Mouse (Mus musculus) kidney, embryonic 15.5 days (tissue): ENCODE measurements around the gene Mri1. TPM values are rescaled to one million over a fixed set of nuclear protein-coding genes. Genes with fewer than 3 reads are reported as not detected.

Experiments used
- ATAC-seq: fragments of 200-750 bp; cut with Nextera tagmentation; replicated peaks from 2 replicates; pipeline ENCODE4 v1.8.0; 2017; ENCODE audit warnings: moderate TSS enrichment; ENCODE audit not compliant: low FRiP score
- H3K27ac ChIP-seq: fragments of 300-500 bp; sonication (generic); 2 replicates; pipeline ENCODE4 v1.5.1; 2015; ENCODE audit warnings: mild to moderate bottlenecking, inconsistent platforms
- H3K27me3 ChIP-seq: fragments of 300-500 bp; sonication (generic); 2 replicates; pipeline ENCODE4 v1.6.1; 2015; ENCODE audit warnings: inconsistent platforms
- H3K36me3 ChIP-seq: fragments of 300-500 bp; sonication (generic); 2 replicates; pipeline ENCODE4 v1.6.1; 2015; ENCODE audit warnings: inconsistent platforms
- H3K4me1 ChIP-seq: fragments of 300-500 bp; sonication (generic); 2 replicates; pipeline ENCODE4 v1.6.1; 2015; ENCODE audit warnings: inconsistent platforms
- H3K4me2 ChIP-seq: fragments of 300-500 bp; sonication (generic); 2 replicates; pipeline ENCODE4 v1.6.1; 2015; ENCODE audit warnings: moderate library complexity, mild to moderate bottlenecking, inconsistent platforms
- H3K4me3 ChIP-seq: fragments of 300-500 bp; sonication (generic); replicated peaks from 2 replicates; pipeline ENCODE4 v1.5.1; 2015; ENCODE audit warnings: mild to moderate bottlenecking, inconsistent platforms
- H3K9ac ChIP-seq: fragments of 300-500 bp; sonication (generic); 2 replicates; pipeline ENCODE4 v1.6.1; 2015; ENCODE audit warnings: mild to moderate bottlenecking, inconsistent platforms
- H3K9me3 ChIP-seq: fragments of 300-500 bp; sonication (generic); replicated peaks from 2 replicates; pipeline ENCODE4 v1.6.1; 2016; ENCODE audit warnings: inconsistent platforms
- WGBS: fragments of 180-500 bp; shearing (Covaris S2); methylation state at CpG from one replicate; pipeline ENCODE4 v1.1.7; 2015; ENCODE audit warnings: mixed read lengths; 5-methylcytosine and 5-hydroxymethylcytosine counted together
- polyA plus RNA-seq: library from polyadenylated mRNA; unstranded; fragments of >200 nt; fragmentation: Nextera tagmentation; extraction: Ambion mirVana; gene quantifications from 2 replicates; pipeline ENCODE4 v1.2.1, GENCODE M21; 2015

Mri1 gene
- polyA plus RNA-seq, 1 experiment from 2014 or later: 77.8 TPM

DNA sequence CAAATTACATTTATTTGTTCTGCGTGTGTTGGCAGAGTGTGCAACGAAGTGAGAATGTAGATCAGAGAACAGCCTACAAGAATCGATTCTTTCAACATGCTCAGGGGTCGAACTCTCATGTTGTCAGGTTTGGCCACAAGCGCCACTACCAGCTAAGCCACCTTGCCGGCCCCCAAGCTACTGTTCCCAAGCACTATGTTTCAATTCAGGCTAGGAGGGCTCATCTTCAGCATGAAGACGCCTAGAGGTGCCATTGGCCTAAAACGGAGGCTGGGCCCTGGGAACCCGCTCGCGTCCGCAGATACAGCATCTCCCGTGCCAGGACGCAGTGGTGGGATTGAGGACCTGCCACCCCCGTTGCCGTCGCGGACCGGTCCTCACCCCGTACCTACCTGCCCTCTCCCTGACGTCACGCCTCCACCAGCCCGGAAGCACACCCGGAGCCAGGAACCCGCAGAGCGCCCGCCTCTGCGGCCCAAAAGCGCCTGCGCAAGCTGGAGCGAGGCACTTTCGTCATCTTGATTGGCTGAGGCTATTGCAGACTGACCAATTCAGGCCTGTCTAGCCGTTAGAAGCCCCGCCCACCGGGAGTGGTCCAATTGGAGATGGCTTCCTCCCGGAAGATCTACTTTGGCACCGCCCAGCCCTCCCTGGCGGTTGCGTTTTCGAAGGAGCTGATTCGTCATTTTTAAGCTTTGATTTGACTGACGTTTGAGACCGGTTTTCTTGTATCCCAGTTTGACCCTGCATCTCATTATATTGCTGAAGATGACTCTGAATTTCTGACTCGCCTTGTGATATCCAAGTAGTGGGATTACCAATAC, 13.0 kb upstream of the Mri1 start, which contains the start of gene Ccdc130:
Gene Ccdc130, minus strand, starts transcription at position 431 of the 824 bp plus-strand sequence.
- peak; percentile 100 for ATAC-seq
- under 1% methylated on average over 44 of the region's 44 CpGs for WGBS
- H3K27me3 ChIP-seq: no peaks in the 10 kb centered on the region; the same call in 1 of the 2 replicates
- H3K4me1 ChIP-seq: peaks cover 9% of the 10 kb centered on the region
- peak within 1 kb of the TSS; percentile 65 for H3K4me2 ChIP-seq
- H3K27ac ChIP-seq: peak within 1 kb of the TSS; percentile 63; the same call in 1 of the 2 replicates
- no peaks in the 10 kb centered on the region for H3K9me3 ChIP-seq
- peak within 1 kb of the TSS; percentile 81 for H3K4me3 ChIP-seq
- peak within 1 kb of the TSS; percentile 81 for H3K9ac ChIP-seq
- peaks cover 26% of the 10 kb centered on the region for H3K36me3 ChIP-seq

DNA sequence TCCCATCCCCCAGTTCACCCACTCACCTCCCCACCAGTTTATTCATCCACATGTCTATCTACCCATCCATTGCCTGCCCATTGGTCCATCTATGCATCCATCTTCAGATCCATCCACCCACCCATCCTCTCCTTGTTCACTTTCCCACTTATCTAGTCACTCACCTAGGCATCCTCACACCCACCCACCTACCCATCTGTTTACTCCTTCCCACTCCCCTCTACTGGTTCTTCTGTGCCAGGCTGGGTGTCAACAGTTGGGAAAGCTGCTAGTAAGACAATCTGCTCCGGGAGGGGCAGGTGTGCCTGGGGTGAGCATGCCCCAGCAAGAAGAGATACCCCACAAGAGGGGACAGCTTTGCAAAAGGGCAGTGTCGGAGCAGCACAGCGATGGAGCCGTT, 4.0 kb upstream of the Mri1 start:
- 86% methylated on average over 4 of the region's 4 CpGs for WGBS
- H3K27me3 ChIP-seq: no peaks in the 10 kb centered on the region
- ATAC-seq: no peak
- no peak overlapping the region for H3K4me3 ChIP-seq
- H3K36me3 ChIP-seq: peaks cover 84% of the 10 kb centered on the region
- H3K9me3 ChIP-seq: no peaks in the 10 kb centered on the region
- no peak overlapping the region for H3K9ac ChIP-seq
- no peak overlapping the region for H3K4me2 ChIP-seq
- H3K4me1 ChIP-seq: peaks cover 13% of the 10 kb centered on the region
- H3K27ac ChIP-seq: no peak overlapping the region

DNA sequence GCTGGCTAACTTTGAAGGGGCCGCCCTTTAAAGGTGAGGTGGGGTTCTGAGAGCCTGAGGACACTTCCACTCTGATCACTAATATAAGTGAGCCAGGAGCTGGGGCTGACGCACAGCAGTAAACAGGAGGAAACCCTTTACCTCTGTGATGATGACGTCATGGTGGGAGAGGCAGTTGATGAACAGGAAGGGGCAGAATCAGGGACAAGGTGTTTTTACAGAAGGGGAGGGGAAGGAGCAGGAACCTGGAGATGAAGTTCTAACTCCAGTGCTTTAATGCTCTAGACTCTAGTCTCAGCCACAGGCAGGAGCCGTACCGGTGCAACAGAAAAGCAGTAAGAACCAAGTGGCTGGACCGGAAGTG, 686 bp downstream of the Mri1 start:
- ATAC-seq: peak; percentile 19; the same call in 1 of the 2 replicates
- Histone ChIP-seq H3K4me3 (peak overlapping the region; percentile 88), H3K27me3 (no peaks in the 10 kb centered on the region), H3K9me3 (no peaks in the 10 kb centered on the region), H3K9ac (peak overlapping the region; percentile 87), H3K27ac (peak overlapping the region; percentile 94), H3K4me2 (peak overlapping the region; percentile 96), H3K4me1 (peaks cover 24% of the 10 kb centered on the region), H3K36me3 (peaks cover 77% of the 10 kb centered on the region)
- 12% methylated on average over 6 of the region's 6 CpGs for WGBS

DNA sequence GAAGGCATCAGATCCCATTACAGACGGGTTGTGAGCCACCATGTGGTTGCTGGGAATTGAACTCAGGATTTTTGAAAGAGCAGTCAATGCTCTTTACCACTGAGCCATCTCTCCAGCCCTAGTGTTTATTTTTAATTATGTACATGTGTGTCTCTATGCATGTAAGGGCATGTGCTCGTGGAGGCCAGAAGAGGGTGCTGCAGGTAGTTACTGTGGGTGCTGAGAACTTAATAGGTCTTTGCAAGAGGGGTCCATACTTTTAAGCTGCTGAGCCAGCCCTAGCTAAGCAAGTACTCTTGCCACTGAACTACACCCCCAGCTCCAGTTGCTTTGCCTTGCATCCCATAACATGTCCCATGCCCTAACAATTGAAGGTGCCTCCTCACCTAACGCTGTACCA, 1.3 kb downstream of the Mri1 start:
- H3K27me3 ChIP-seq: no peaks in the 10 kb centered on the region
- H3K4me1 ChIP-seq: peaks cover 24% of the 10 kb centered on the region
- H3K27ac ChIP-seq: peak overlapping the region; percentile 94; the same call in 1 of the 2 replicates
- H3K36me3 ChIP-seq: peaks cover 77% of the 10 kb centered on the region
- no peaks in the 10 kb centered on the region for H3K9me3 ChIP-seq
- 86% methylated on average over 3 of the region's 3 CpGs for WGBS
- no peak overlapping the region for H3K9ac ChIP-seq
- ATAC-seq: no peak
- H3K4me3 ChIP-seq: peak overlapping the region; percentile 88
- peak overlapping the region; percentile 96 for H3K4me2 ChIP-seq

DNA sequence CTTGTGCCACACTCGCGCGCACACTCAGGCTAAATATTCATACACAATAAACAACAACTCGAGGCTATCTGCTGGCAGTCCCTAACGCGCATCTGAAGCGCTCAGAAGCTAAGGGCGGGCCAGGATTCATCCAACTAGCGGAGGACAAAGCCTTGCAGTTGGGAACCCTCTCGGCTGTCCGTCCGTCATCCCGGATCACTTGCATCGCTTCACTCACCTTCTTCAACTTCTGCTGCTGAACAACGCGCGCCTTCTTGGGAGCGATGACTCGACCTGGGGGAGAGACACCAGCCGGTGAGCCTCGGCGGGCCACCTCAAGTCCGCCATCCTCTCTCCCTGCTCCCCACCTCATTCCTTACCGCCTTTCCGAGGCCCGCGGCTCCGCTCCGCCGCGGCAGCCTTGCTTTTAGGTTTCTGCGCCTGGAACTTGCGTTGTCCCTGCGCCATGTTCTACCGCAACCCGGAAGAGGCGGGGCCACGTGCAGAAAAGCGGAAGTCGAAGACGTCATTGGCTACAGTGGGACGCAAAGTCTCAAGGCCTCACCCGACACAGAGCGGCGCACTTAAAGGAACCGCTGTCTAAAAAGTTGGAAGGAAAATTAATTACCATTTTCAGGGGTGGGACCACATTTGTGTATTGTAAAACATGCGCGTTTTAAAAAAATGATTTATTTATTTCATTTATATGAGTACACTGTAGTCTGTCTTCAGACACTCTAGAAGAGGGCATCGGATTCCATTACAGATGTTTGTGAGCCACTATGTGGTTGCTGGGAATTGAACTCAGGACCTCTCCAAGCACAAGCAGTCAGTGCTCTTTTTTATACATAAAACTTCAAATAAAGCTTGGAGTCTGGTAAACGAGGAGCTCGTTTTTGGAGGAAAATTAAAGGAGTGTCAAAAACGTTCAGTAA, 7.6 kb downstream of the Mri1 start, which contains the start of gene D8Ertd738e:
Gene D8Ertd738e, minus strand, starts transcription at position 463 of the 914 bp plus-strand sequence.
- peaks cover 79% of the 10 kb centered on the region for H3K36me3 ChIP-seq
- H3K4me2 ChIP-seq: peak within 1 kb of the TSS; percentile 77
- H3K9me3 ChIP-seq: no peaks in the 10 kb centered on the region
- peak within 1 kb of the TSS; percentile 82 for H3K4me3 ChIP-seq
- peak within 1 kb of the TSS; percentile 85 for H3K9ac ChIP-seq
- H3K27me3 ChIP-seq: no peaks in the 10 kb centered on the region
- 4% methylated on average over 52 of the region's 52 CpGs for WGBS
- peaks cover 9% of the 10 kb centered on the region for H3K4me1 ChIP-seq
- peak within 1 kb of the TSS; percentile 80 for H3K27ac ChIP-seq
- peak; percentile 93 for ATAC-seq

DNA sequence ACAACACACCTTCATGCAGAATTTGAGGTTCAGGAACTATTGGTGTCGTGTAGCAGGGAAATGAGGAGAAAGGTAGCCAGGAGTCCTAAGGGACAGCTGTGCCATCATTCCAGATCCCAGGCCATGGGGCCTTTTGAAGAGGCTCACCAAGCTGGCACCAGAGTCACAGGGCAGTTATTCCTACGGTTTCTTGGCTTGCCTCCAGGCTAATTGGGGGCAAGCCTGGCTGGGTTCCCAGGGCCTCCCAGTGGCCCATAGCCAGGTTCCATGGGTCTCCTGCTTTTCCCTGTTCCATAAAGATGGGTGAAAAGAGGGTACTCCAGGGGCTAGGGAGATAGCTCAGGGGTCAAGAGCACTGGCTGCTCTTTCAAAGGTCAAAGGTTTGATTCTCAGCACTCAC, 15.3 kb downstream of the Mri1 start:
- no peak for ATAC-seq
- no peak overlapping the region for H3K9ac ChIP-seq
- no peaks in the 10 kb centered on the region for H3K27me3 ChIP-seq
- no peaks in the 10 kb centered on the region for H3K9me3 ChIP-seq
- H3K27ac ChIP-seq: no peak overlapping the region
- H3K36me3 ChIP-seq: peaks cover 33% of the 10 kb centered on the region
- 56% methylated on average over 2 of the region's 2 CpGs for WGBS
- H3K4me1 ChIP-seq: peaks cover 8% of the 10 kb centered on the region
- H3K4me3 ChIP-seq: no peak overlapping the region
- H3K4me2 ChIP-seq: no peak overlapping the region

DNA sequence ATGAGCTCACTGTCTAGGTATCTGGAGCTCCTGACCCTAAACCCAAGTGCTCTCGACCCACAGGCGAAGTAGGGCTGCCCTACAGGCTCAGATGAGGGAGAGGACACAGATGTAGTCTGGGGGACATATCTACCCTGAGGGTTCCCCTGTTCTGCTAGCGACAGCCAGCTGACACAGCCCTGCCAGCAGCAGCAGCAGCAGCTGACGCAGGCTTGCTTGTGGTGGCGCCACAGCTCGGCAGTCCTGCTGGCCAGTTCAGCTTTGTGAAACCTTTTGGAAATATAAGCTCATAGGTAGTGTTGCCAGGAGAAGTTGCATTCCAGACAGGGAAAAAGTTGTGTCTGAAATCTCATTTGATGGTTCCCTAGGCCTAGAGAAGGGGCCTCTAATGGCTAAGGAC, 16.0 kb downstream of the Mri1 start:
- H3K27me3 ChIP-seq: no peaks in the 10 kb centered on the region
- no peak overlapping the region for H3K4me2 ChIP-seq
- H3K27ac ChIP-seq: no peak overlapping the region
- 63% methylated on average over 6 of the region's 6 CpGs for WGBS
- H3K9ac ChIP-seq: no peak overlapping the region
- no peak overlapping the region for H3K4me3 ChIP-seq
- H3K36me3 ChIP-seq: peaks cover 26% of the 10 kb centered on the region
- no peaks in the 10 kb centered on the region for H3K9me3 ChIP-seq
- ATAC-seq: no peak
- H3K4me1 ChIP-seq: peaks cover 10% of the 10 kb centered on the region

DNA sequence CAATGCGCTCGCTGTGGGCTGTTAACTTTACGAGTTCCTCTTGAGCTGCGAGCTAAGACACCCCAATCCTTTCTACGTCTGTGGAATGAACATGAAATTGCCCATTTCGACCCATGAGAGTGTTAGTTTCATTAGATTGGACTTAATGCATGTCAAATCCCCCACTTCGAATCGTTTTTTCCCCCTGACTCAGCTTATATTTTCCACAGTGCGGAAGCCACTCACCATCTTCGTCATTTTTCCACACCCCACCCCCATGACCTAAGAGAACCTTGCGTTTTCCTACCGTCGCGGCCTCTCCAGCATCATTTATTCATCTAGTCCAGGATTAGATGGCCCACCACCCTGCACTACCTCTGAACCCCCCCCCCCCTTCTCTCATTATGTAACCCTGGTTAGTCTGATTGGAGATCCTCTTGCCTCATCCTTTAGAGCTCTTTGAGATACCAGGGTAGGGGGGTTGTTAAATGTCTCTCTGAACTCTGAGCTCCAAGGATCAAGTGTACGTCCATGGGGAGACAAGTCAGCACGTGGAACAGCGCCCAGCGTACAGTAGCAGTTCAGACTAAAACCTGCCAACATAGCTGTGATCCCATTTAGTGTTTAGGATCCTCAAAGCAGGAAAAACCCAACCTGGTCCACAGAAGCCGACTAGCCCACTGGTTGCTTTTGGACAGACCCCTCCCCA, 19.4 kb downstream of the Mri1 start:
- ATAC-seq: no peak
- H3K27ac ChIP-seq: peak overlapping the region; percentile 90
- WGBS: 15% methylated on average over 19 of the region's 19 CpGs

DNA sequence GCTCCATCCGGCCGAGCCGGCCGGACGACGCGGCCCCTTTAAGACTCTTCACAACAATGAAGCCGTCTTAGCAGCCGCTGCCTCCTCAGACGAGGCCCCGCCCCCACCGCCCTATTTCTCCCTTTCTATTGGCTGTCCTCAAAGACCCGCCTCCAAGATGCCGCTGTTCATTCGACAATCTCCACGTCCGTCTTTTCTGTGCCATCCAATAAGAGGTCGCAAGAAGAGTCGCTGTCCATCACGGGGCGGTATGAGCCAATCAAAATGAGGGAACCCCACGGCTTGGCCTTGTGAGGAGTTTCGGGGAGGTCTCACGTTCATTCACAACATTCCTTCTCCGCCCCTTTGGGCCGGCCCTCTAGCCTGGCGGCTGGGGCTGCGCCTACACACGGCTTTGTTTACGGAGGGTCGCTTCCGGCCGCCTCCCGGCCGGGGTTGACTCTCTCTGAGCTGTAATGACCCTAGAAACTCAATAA, 20.1 kb downstream of the Mri1 start, which contains the start of gene Zswim4:
Gene Zswim4, minus strand, starts transcription at position 58 of the 476 bp plus-strand sequence.
- Histone ChIP-seq H3K9me3 (no peaks in the 10 kb centered on the region), H3K27ac (peak within 1 kb of the TSS; percentile 90), H3K4me3 (peak within 1 kb of the TSS; percentile 97), H3K9ac (peak within 1 kb of the TSS; percentile 96), H3K4me2 (peak within 1 kb of the TSS; percentile 76), H3K36me3 (peaks cover 30% of the 10 kb centered on the region), H3K4me1 (peaks cover 20% of the 10 kb centered on the region), H3K27me3 (no peaks in the 10 kb centered on the region)
- WGBS: under 1% methylated on average over 35 of the region's 35 CpGs
- peak; percentile 98 for ATAC-seq

More for the DNA sequence above, 19.4 kb downstream of the Mri1 start:
- H3K4me1 ChIP-seq: peaks cover 20% of the 10 kb centered on the region
- H3K4me2 ChIP-seq: peak overlapping the region; percentile 76
- peaks cover 23% of the 10 kb centered on the region for H3K36me3 ChIP-seq
- H3K4me3 ChIP-seq: peak overlapping the region; percentile 97
- H3K9me3 ChIP-seq: no peaks in the 10 kb centered on the region
- peak overlapping the region; percentile 51 for H3K9ac ChIP-seq
- no peaks in the 10 kb centered on the region for H3K27me3 ChIP-seq

DNA sequence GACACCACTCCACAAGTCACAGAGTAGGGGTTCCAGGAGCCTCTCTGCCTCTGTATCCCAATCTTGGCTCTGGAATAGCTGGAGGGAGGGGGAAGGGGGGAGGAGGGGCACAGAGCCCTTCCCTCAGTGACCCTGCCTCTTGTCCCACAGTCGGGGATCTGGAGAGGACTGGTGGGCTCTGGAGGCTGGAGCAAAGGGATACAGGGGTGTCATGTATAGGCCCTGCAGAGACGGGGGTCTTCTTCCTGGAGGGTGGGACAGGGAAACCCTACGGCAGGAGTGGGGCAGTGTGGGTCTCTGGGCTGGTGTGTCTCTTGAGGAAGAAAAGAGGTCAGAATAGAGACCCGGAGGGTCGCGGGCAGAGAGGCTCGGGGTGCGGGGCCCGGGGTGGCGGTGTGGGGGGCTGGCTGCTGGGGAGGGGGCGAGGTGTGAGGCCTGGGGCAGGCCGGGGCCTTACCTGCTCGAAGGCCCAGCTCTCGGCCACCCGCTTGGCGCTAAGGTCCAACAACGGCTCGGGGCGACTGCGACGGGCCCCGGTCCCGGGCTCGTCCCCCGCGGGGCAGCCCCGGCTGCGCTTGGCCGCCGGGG, 20.6 kb downstream of the Mri1 start:
- WGBS: 1% methylated on average over 30 of the region's 30 CpGs
- H3K4me1 ChIP-seq: peaks cover 20% of the 10 kb centered on the region
- H3K27ac ChIP-seq: peak overlapping the region; percentile 77
- no peaks in the 10 kb centered on the region for H3K9me3 ChIP-seq
- peaks cover 35% of the 10 kb centered on the region for H3K36me3 ChIP-seq
- H3K4me2 ChIP-seq: peak overlapping the region; percentile 75
- H3K4me3 ChIP-seq: peak overlapping the region; percentile 97
- H3K27me3 ChIP-seq: no peaks in the 10 kb centered on the region
- peak overlapping the region; percentile 96 for H3K9ac ChIP-seq
- ATAC-seq: peak; percentile 23
